Mouse (Mus musculus): ENCODE data around the gene Dnah11. TPM values are rescaled to one million over a fixed set of nuclear protein-coding genes. Genes with fewer than 3 reads are reported as not detected.
A peak's percentile ranks its signal among the peaks of the same experiment; 100 is the strongest.

Dnah11 gene
- total RNA-seq, 2 experiments from 2014 or later, result not detected

GRCm38 (mm10) chr12:118147521-118148033 lies 51.3 kb downstream of the Dnah11 start:
- intact Hi-C loops (cut with DNase I), result no loop called here
- Histone ChIP-seq H3K27ac (no peak overlapping the region), H3K4me3 (no peak overlapping the region)
- TF ChIP-seq CTCF (IDR thresholded peaks at IDR 0.05), result no peak
- DNase-seq, result no peak

DNA sequence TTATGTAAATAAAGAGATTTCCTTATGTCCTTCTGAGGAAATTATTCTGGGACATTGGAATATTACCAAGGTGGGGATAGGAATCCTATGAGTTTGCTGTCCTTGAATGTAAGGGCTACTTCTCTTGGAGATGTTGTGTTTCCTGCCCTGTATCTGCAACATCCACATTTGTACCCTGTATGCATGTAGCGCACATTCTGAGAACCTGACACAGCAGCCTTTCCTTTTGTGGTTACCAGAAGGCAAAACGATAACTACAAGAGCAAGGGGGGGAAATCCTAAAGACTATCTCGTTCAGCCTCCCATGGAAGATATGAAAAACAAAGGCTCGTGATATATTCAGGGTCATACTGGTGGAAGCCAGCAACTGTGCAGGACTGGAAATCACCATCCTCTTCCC lies 70.7 kb downstream of the Dnah11 start:
- Histone ChIP-seq H3K4me3 (no peak overlapping the region), H3K27ac (no peak overlapping the region)
- no peak for DNase-seq
- TF ChIP-seq CTCF (IDR thresholded peaks at IDR 0.05), result no peak
- intact Hi-C loops (cut with DNase I), result no loop called here

GRCm38 (mm10) chr12:118119668-118120067 lies 79.2 kb downstream of the Dnah11 start:
- no peak for DNase-seq
- TF ChIP-seq CTCF (IDR thresholded peaks at IDR 0.05), result no peak
- intact Hi-C loops (cut with DNase I), result no loop called here
- no peak overlapping the region for H3K4me3 ChIP-seq
- no peak overlapping the region for H3K27ac ChIP-seq

DNA sequence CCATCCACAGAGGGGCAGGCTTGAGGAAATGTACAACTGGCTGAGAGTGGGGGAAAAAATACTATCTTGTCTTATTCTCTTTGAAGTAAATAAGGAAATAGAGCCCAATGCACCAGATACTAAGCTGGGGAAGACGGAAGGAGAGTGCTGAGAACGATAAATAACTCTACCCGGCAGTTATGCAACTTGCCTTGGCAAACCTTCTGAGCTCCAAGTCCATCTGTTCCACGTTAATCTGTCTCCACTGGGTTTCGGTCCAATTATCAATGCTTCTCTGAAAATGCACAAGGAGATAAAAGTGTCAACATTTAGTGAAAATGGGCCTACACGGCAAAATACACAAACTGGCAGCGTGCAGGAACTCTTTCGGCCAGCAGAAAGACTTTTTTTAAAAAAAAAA lies 86.2 kb downstream of the Dnah11 start:
- DNase-seq, result peak; percentile 25
- intact Hi-C loops (cut with DNase I), result no loop called here
- Histone ChIP-seq H3K27ac (no peak overlapping the region), H3K4me3 (no peak overlapping the region)
- no peak for TF ChIP-seq CTCF (IDR thresholded peaks at IDR 0.05)

- Histone ChIP-seq H3K27ac (no peak overlapping the region), H3K4me3 (no peak overlapping the region)
- no peak for TF ChIP-seq CTCF (IDR thresholded peaks at IDR 0.05)
- DNase-seq, result no peak
- intact Hi-C loops (cut with DNase I), result no loop called here
These were observed 86.9 kb downstream of the Dnah11 start for GRCm38 (mm10) chr12:118111896-118112295.

GRCm38 (mm10) chr12:118107719-118108118 lies 91.1 kb downstream of the Dnah11 start:
- intact Hi-C loops (cut with DNase I), result no loop called here
- H3K27ac ChIP-seq, result no peak overlapping the region
- DNase-seq, result no peak
- TF ChIP-seq CTCF (IDR thresholded peaks at IDR 0.05), result no peak
- no peak overlapping the region for H3K4me3 ChIP-seq

- no peak for TF ChIP-seq CTCF (IDR thresholded peaks at IDR 0.05)
- intact Hi-C loops (cut with DNase I), result no loop called here
- no peak for DNase-seq
- H3K4me3 ChIP-seq, result no peak overlapping the region
- no peak overlapping the region for H3K27ac ChIP-seq
These were observed 94.3 kb downstream of the Dnah11 start for GRCm38 (mm10) chr12:118104520-118104919.

DNA sequence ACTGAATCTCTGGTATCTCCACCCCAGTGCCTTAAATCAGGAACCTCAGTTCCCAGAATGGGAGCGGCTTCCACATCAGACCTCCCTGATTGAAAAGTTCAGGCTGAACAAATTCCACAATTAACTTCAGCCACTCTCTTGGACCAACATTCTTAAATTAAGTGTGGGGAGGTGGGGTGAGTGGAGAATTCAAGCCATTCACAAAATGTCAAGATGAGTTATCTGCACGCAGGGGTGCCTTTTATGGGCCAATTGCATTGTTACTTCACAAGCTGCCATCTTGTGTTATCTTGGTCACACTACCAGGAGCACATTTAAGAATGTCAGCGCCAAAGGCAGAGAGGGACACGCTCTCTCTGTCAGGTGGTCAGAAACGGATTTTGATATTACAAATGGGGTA lies 99.1 kb downstream of the Dnah11 start:
- no peak for DNase-seq
- TF ChIP-seq CTCF (IDR thresholded peaks at IDR 0.05), result no peak
- H3K4me3 ChIP-seq, result no peak overlapping the region
- intact Hi-C loops (cut with DNase I), result no loop called here
- no peak overlapping the region for H3K27ac ChIP-seq

- intact Hi-C loops (cut with DNase I), result no loop called here
- no peak for TF ChIP-seq CTCF (IDR thresholded peaks at IDR 0.05)
- no peak overlapping the region for H3K4me3 ChIP-seq
- DNase-seq, result no peak
- H3K27ac ChIP-seq, result no peak overlapping the region
These were observed 100.6 kb downstream of the Dnah11 start for GRCm38 (mm10) chr12:118098257-118098656.

GRCm38 (mm10) chr12:118094946-118095345 lies 103.9 kb downstream of the Dnah11 start:
- DNase-seq, result no peak
- no peak overlapping the region for H3K4me3 ChIP-seq
- intact Hi-C loops (cut with DNase I), result no loop called here
- no peak overlapping the region for H3K27ac ChIP-seq
- no peak for TF ChIP-seq CTCF (IDR thresholded peaks at IDR 0.05)

- Histone ChIP-seq H3K27ac (no peak overlapping the region), H3K4me3 (no peak overlapping the region)
- no peak for DNase-seq
- TF ChIP-seq CTCF (IDR thresholded peaks at IDR 0.05), result no peak
- intact Hi-C loops (cut with DNase I), result no loop called here
These were observed 113.6 kb downstream of the Dnah11 start for GRCm38 (mm10) chr12:118085291-118085690.

- H3K27ac ChIP-seq, result no peak overlapping the region
- no peak overlapping the region for H3K4me3 ChIP-seq
- intact Hi-C loops (cut with DNase I), result no loop called here
- DNase-seq, result no peak
- TF ChIP-seq CTCF (IDR thresholded peaks at IDR 0.05), result no peak
These were observed 114.0 kb downstream of the Dnah11 start for GRCm38 (mm10) chr12:118084806-118085205.

GRCm38 (mm10) chr12:118084134-118084533 lies 114.7 kb downstream of the Dnah11 start:
- Histone ChIP-seq H3K4me3 (no peak overlapping the region), H3K27ac (no peak overlapping the region)
- no peak for DNase-seq
- intact Hi-C loops (cut with DNase I), result no loop called here
- no peak for TF ChIP-seq CTCF (IDR thresholded peaks at IDR 0.05)

DNA sequence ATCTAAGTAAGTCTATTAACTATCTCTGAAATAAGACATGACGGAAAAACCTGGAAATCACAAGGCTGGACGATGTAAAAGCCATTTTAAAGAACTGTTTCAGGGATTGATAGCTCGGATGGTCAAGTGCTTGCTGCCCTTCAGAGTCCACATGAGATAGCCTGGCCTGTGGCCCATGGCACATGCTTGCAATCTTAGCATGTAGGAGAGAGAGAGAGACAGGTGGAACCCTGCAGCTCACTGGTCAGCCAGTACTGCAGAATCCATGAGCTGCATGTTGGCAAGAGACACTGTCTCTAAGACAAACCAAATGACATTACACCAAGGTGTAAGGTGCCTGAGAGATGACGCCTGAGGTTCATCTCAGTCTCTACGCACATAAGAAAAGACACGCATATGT lies 118.4 kb downstream of the Dnah11 start:
- no peak overlapping the region for H3K27ac ChIP-seq
- H3K4me3 ChIP-seq, result no peak overlapping the region
- intact Hi-C loops (cut with DNase I), result no loop called here
- DNase-seq, result no peak
- TF ChIP-seq CTCF (IDR thresholded peaks at IDR 0.05), result no peak

All from gastrocnemius, adult 2 months (tissue).